Mouse (Mus musculus) hindbrain, postnatal 0 days (tissue): ENCODE results near the gene Rpl23. TPM values are rescaled to one million over a fixed set of nuclear protein-coding genes. Genes with fewer than 3 reads are reported as not detected.

Source experiments
- ATAC-seq: fragments of 200-750 bp; cut with Nextera tagmentation; 2 replicates; pipeline ENCODE4 v1.8.0; 2017; ENCODE audit warnings: mild to moderate bottlenecking, moderate TSS enrichment, moderate library complexity
- DNase-seq: peaks from one replicate; pipeline ENCODE4 v3.0.0-alpha.2; 2015; ENCODE audit warnings: low spot score
- H3K27ac ChIP-seq: fragments of 300-500 bp; sonication (generic); 2 replicates; pipeline ENCODE4 v1.5.1; 2014; ENCODE audit warnings: mild to moderate bottlenecking
- H3K27me3 ChIP-seq: fragments of 300-500 bp; sonication (generic); 2 replicates; pipeline ENCODE4 v1.6.1; 2014; ENCODE audit warnings: low read length, mixed read lengths; ENCODE audit not compliant: insufficient read depth
- H3K36me3 ChIP-seq: fragments of 300-500 bp; sonication (generic); 2 replicates; pipeline ENCODE4 v1.6.1; 2014; ENCODE audit warnings: low read length, mixed read lengths; ENCODE audit not compliant: insufficient read depth
- H3K4me1 ChIP-seq: fragments of 300-500 bp; sonication (generic); 2 replicates; pipeline ENCODE4 v1.6.1; 2014; ENCODE audit warnings: antibody characterized with exemption, low read length, mixed read lengths; ENCODE audit not compliant: insufficient read depth
- H3K4me2 ChIP-seq: fragments of 300-500 bp; sonication (generic); 2 replicates; pipeline ENCODE4 v1.6.1; 2014; ENCODE audit warnings: low read depth, mild to moderate bottlenecking, low read length, moderate library complexity, mixed read lengths
- H3K4me3 ChIP-seq: fragments of 300-500 bp; sonication (generic); 2 replicates; pipeline ENCODE4 v1.5.1; 2014; ENCODE audit warnings: low read length
- H3K9ac ChIP-seq: fragments of 300-500 bp; sonication (generic); replicated peaks from 2 replicates; pipeline ENCODE4 v1.6.1; 2014; ENCODE audit warnings: mild to moderate bottlenecking, low read length, moderate library complexity, mixed read lengths
- H3K9me3 ChIP-seq: fragments of 300-500 bp; sonication (generic); 2 replicates; pipeline ENCODE4 v1.6.1; 2016; ENCODE audit warnings: low read length, mixed read lengths
- CTCF ChIP-seq: IDR thresholded peaks from 2 replicates; pipeline ENCODE4 v1.5.1; 2016; ENCODE audit warnings: antibody characterized with exemption, control low read depth, low read depth
- WGBS: fragments of 180-500 bp; shearing (Covaris S2); extraction: QIAGEN DNeasy Blood & Tissue Kit; methylation state at CpG from one replicate; pipeline ENCODE4 v1.1.7; 2014; 5-methylcytosine and 5-hydroxymethylcytosine counted together
- polyA plus RNA-seq: library from polyadenylated mRNA; unstranded; fragments of >200 nt; fragmentation: Nextera tagmentation; extraction: Ambion mirVana; gene quantifications from 2 replicates; pipeline ENCODE4 v1.2.1, GENCODE M21; 2015
- total RNA-seq: library from RNA; depleted of rRNA; stranded (reverse); fragments of >200 nt; gene quantifications from 2 replicates; pipeline ENCODE4 v1.2.3, GENCODE M21; 2014

Rpl23 gene
- total and polyA plus RNA-seq, 2 experiments from 2014 or later: 124 to 351 TPM

GRCm38 (mm10) chr11:97779968-97780701, 2.1 kb downstream of the Rpl23 start:
- H3K4me3 ChIP-seq: no peak overlapping the region
- no peak overlapping the region for H3K9ac ChIP-seq
- DNase-seq: no peak
- ATAC-seq: no peak
- TF ChIP-seq CTCF: no peak
- WGBS: 76% methylated on average over 2 of the region's 2 CpGs
- peak overlapping the region; percentile 70 for H3K4me2 ChIP-seq
- no peaks in the 10 kb centered on the region for H3K27me3 ChIP-seq
- no peaks in the 10 kb centered on the region for H3K9me3 ChIP-seq
- peaks cover 29% of the 10 kb centered on the region for H3K36me3 ChIP-seq
- H3K4me1 ChIP-seq: peaks cover 7% of the 10 kb centered on the region; the same call in 1 of the 2 replicates
- H3K27ac ChIP-seq: no peak overlapping the region

GRCm38 (mm10) chr11:97778918-97779317, 3.3 kb downstream of the Rpl23 start:
- no peak overlapping the region for H3K27ac ChIP-seq
- H3K4me1 ChIP-seq: peaks cover 7% of the 10 kb centered on the region; the same call in 1 of the 2 replicates
- H3K9me3 ChIP-seq: no peaks in the 10 kb centered on the region
- no peak for DNase-seq
- no peak overlapping the region for H3K4me2 ChIP-seq
- WGBS: 96% methylated on average over 1 of the region's 1 CpGs
- H3K27me3 ChIP-seq: no peaks in the 10 kb centered on the region
- H3K4me3 ChIP-seq: no peak overlapping the region
- no peak for ATAC-seq
- H3K9ac ChIP-seq: no peak overlapping the region
- H3K36me3 ChIP-seq: peaks cover 29% of the 10 kb centered on the region
- TF ChIP-seq CTCF: no peak

DNA sequence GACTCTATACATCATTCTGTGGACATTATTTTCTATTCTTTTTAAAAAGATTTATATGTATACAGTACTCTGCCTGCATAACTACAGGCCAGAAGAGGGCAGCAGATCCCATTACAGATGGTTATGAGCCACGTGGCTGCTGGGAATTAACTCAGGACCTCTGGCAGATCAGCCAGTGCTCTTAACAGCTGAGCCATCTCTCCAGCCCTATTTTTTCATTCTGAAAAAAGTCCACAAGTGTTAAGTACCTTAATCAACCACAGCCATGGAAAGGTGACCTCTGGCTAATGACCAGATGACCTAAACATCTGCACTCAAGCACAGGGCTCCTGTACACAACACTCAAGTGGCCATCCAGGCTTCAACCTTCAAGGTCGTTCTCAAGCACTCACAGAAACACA, 5.1 kb downstream of the Rpl23 start:
- ATAC-seq (peak; percentile 47), DNase-seq (peak; percentile 59)
- Histone ChIP-seq H3K36me3 (peaks cover 29% of the 10 kb centered on the region), H3K27me3 (no peaks in the 10 kb centered on the region), H3K9me3 (no peaks in the 10 kb centered on the region), H3K4me2 (no peak overlapping the region), H3K4me1 (peaks cover 7% of the 10 kb centered on the region; the same call in 1 of the 2 replicates), H3K4me3 (no peak overlapping the region), H3K9ac (no peak overlapping the region), H3K27ac (no peak overlapping the region)
- TF ChIP-seq CTCF: peak; percentile 58
- WGBS: 45% methylated on average over 2 of the region's 2 CpGs

DNA sequence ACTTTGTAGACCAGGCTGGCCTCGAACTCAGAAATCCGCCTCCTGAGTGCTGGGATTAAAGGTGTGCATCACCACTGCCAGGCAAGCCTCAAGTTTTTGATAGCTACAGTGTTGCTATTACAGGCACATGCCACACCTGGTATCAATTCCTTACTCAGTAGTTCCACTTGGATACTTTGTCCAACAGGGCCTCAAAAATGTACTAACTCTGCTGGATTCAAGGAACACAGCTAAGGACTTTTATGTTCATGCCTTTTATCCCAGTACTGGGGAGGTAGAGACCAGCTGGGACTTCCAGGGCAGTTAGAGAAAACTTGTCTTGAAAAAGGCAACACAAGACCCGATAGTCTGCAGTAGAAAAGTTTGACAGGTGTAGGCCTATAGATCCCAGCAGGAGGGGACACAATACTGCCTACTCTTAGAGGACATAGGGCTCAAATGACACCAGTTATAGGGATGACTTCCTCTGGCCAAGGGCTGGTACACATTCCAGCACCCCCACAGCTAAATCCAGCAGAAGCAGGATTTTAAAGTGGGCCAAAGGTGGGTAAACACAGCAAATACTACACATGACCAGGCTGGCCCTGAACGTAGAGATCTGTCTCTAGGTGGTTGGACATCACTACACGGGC, 5.6 kb downstream of the Rpl23 start:
- Histone ChIP-seq H3K36me3 (peaks cover 29% of the 10 kb centered on the region), H3K4me3 (no peak overlapping the region), H3K27me3 (no peaks in the 10 kb centered on the region), H3K9me3 (no peaks in the 10 kb centered on the region), H3K4me2 (no peak overlapping the region), H3K27ac (no peak overlapping the region), H3K4me1 (peaks cover 7% of the 10 kb centered on the region; the same call in 1 of the 2 replicates), H3K9ac (no peak overlapping the region)
- DNase-seq (no peak), ATAC-seq (peak; percentile 29; the same call in 1 of the 2 replicates)
- TF ChIP-seq CTCF: no peak
- 60% methylated on average over 5 of the region's 5 CpGs for WGBS

- WGBS: 40% methylated on average over 17 of the region's 17 CpGs
- H3K27ac ChIP-seq: no peak within 1 kb of the TSS
- TF ChIP-seq CTCF: no peak
- H3K4me1 ChIP-seq: peaks cover 5% of the 10 kb centered on the region; the same call in 1 of the 2 replicates
- no peaks in the 10 kb centered on the region for H3K27me3 ChIP-seq
- no peak for DNase-seq
- no peak within 1 kb of the TSS for H3K9ac ChIP-seq
- H3K9me3 ChIP-seq: no peaks in the 10 kb centered on the region
- H3K4me2 ChIP-seq: no peak within 1 kb of the TSS
- no peak within 1 kb of the TSS for H3K4me3 ChIP-seq
- peaks cover 29% of the 10 kb centered on the region for H3K36me3 ChIP-seq
- no peak for ATAC-seq
These were observed 6.3 kb downstream of the Rpl23 start, which contains the start of gene 1700001P01Rik for GRCm38 (mm10) chr11:97775808-97776496. TSS of gene 1700001P01Rik (minus strand) at chr11:97775918.

GRCm38 (mm10) chr11:97775186-97775585, 7.1 kb downstream of the Rpl23 start:
- peaks cover 25% of the 10 kb centered on the region for H3K36me3 ChIP-seq
- DNase-seq: no peak
- no peak for TF ChIP-seq CTCF
- H3K9ac ChIP-seq: no peak overlapping the region
- H3K4me1 ChIP-seq: no peaks in the 10 kb centered on the region
- ATAC-seq: no peak
- H3K9me3 ChIP-seq: no peaks in the 10 kb centered on the region
- no peak overlapping the region for H3K27ac ChIP-seq
- H3K4me2 ChIP-seq: no peak overlapping the region
- WGBS: 77% methylated on average over 13 of the region's 13 CpGs
- H3K4me3 ChIP-seq: no peak overlapping the region
- no peaks in the 10 kb centered on the region for H3K27me3 ChIP-seq
